Mouse (Mus musculus) megakaryocyte, adult 5-6 weeks (primary cell): ENCODE measurements at regions not wholly inside any gene's neighbourhood (a gene's known extent, or its start where the extent isn't known, plus 50 kb on each side); places are given as distances from the start of the nearest gene placed in this dataset.

Experiments
- ATAC-seq: 2 replicates; pipeline ENCODE4 v1.8.0; 2016; ENCODE audit warnings: mild to moderate bottlenecking, inconsistent platforms; ENCODE audit not compliant: poor library complexity, severe bottlenecking

- no peak for ATAC-seq
These were observed 106.5 kb upstream of the Arl4c start for GRCm38 (mm10) chr1:88808508-88808907.

GRCm38 (mm10) chr1:88809756-88810155 is 107.7 kb upstream of the Arl4c start:
- ATAC-seq, result no peak

GRCm38 (mm10) chr1:88813200-88813599 is 111.2 kb upstream of the Arl4c start:
- ATAC-seq, result no peak

GRCm38 (mm10) chr1:88816376-88816945 is 114.4 kb upstream of the Arl4c start:
- ATAC-seq, result no peak

- ATAC-seq, result no peak
These were observed 123.2 kb upstream of the Arl4c start for GRCm38 (mm10) chr1:88825215-88825614.

DNA sequence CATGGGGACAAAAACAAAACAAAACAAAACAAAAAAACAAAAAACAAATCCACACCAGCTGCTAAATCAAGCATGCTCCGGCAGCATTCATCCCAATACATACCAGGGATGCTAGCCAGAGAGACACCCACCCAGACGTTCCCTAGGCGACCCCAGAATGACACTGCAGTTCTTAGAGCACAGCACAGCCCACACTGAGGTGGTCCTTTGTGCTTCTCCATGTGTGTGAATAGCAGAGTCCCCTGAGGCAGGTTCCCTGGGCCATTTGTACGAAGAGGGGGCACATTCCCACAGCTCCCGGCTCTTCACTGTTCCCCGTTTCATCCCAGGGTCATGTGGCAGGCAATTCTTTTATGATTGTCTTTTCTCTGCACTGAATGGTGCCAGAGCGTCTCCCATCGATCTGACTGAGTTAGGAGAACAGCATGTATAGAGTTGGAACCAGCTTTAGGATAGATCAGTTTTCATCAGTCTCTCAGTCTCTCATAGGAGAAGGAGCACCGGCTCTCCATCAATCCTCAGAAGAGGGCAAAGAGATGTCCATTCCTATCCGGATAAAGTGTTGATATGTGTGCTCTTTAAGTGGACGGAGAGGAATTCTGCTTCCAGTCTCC is 136.7 kb upstream of the Arl4c start:
- no peak for ATAC-seq

GRCm38 (mm10) chr1:88839407-88839976 is 137.5 kb upstream of the Arl4c start:
- no peak for ATAC-seq

GRCm38 (mm10) chr1:88839977-88840628 is 138.1 kb upstream of the Arl4c start:
- ATAC-seq, result no peak

GRCm38 (mm10) chr1:88840991-88841592 is 139.1 kb upstream of the Arl4c start:
- ATAC-seq, result no peak

DNA sequence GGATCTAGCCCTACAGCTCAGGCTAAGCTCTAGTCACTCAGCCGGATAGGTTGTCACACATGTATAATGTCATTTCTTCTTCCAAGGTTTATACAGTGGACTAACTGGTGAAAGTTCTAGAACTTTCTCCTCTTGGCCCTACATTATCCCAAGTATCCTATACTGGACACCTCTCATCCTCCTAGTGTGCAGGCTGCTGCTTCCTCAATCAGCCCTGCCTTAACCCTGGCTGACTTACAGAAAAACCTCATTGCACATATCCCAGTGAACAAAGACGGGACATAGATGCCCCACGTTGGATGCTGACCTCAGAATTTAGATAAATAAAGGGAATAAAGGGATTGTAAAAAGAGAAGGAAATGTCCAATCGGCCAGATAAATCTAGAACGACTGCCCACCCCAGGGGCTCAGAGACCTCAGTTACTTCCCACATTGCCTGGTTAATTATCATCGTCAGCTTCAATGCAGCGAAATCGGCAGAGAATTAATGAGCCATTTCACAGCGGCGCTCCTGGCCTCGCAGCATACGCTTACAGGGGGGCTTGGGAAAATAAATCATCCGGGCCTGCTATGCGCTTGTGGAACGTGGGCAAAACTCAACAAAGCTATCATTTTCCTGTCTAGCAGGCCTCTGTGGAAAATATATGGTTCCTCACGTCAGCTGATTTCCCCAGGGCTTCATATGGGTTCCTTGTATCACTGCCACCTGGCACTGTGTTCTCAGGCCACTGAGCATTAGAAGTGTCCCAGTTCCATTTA is 145.5 kb upstream of the Arl4c start:
- ATAC-seq, result no peak

DNA sequence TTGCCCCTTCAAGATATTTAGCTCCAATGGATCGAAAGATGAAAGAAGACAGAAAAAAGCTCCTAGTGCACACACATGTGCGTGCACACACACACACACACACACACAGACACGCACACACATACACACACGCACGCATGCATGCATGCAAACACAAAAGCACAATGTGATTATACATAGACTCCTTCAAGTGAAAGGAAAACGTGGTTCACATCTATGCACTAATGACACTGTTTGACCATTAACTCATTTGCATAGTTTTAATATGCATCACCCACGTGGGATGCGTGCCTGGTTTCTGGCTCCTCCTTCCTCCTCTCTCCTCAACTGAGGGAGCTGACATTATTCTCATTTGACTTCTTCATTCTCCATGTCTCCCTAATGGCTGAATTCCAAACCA is 146.2 kb upstream of the Arl4c start:
- ATAC-seq, result no peak

GRCm38 (mm10) chr1:88849421-88849820 is 147.4 kb upstream of the Arl4c start:
- ATAC-seq, result no peak

GRCm38 (mm10) chr1:88851931-88852330 is 149.9 kb upstream of the Arl4c start:
- ATAC-seq, result no peak

- ATAC-seq, result no peak
These were observed 159.0 kb upstream of the Arl4c start for GRCm38 (mm10) chr1:88860871-88861589.

- no peak for ATAC-seq
These were observed 159.5 kb upstream of the Arl4c start for GRCm38 (mm10) chr1:88861590-88861935.

- no peak for ATAC-seq
These were observed 163.4 kb upstream of the Arl4c start for GRCm38 (mm10) chr1:88865436-88865835.

- no peak for ATAC-seq
These were observed 164.6 kb upstream of the Arl4c start for GRCm38 (mm10) chr1:88866571-88866970.

- ATAC-seq, result no peak
These were observed 165.1 kb upstream of the Arl4c start for GRCm38 (mm10) chr1:88867138-88867537.

- no peak for ATAC-seq
These were observed 167.9 kb upstream of the Arl4c start for GRCm38 (mm10) chr1:88869885-88870284.

DNA sequence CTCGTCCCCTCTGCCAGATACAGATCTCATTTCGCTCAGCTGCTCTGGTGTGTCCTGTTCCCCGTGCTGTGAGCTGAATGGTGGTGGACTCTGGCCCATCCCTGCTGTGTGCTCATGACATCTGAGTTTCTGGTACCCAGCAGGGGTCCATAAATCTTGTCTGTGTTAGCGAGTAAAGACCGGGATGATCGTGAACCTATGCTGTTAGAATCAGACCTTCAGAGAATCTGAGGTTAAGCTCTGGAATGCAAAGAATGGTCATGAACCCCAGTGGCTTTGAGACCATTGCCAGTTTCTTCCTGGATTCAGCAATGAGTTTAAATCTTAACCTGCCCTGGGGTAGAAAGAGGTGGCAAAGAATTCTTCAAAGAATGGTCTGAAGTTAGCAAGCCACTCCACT is 173.3 kb upstream of the Arl4c start:
- ATAC-seq, result no peak
